Comparison of ENCODE assay signal across 9 mouse cellular contexts in genomic region chr13:34725800-34726476, GRCm38 (mm10). TPM values are rescaled to one million over a fixed set of nuclear protein-coding genes. Genes with fewer than 3 reads are reported as not detected.
DNase-seq lines count a peak whose midpoint lies in the region; ATAC-seq lines count a peak whose summit lies in the region.
"Had no signal": no experiment of that assay in that cellular context is flagged by ENCODE, and none has a peak within 500 bp of the region (broad histone marks: within the 10 kb centered on the region; RNA-seq: fewer than 3 reads in every experiment).

No protein-coding gene starts in this region.

- intact Hi-C loops in left cerebral cortex, postnatal 10 days (cut with DNase I): no loop called here

- peak overlapping the region; percentile 73 for H3K27ac ChIP-seq in hindbrain, embryonic 16.5 days (ENCODE audit: low read depth, low read length)
- peak overlapping the region; percentile 27; the same call in 1 of the 2 replicates for H3K27ac ChIP-seq in midbrain, embryonic 14.5 days (replicated peaks; ENCODE audit: low read depth, low read length)

- peak; percentile 85 for ATAC-seq in hindbrain, embryonic 16.5 days
- no peak for ATAC-seq in midbrain, embryonic 14.5 days (ENCODE audit: low FRiP score, low TSS enrichment)

- peak overlapping the region; percentile 52 for H3K4me2 ChIP-seq in hindbrain, embryonic 16.5 days (ENCODE audit: low read length)
- 0 out of 2 replicates have a peak overlapping the region, but pooled peaks have one; percentile 19 for H3K4me2 ChIP-seq in midbrain, embryonic 14.5 days (ENCODE audit: low read length)

- peak; percentile 74 for DNase-seq in adrenal gland, postnatal 14 days
- peak; percentile 88 to 90 for DNase-seq in cerebellum, postnatal 10 days
- peak; percentile 83 for DNase-seq in gastrocnemius, postnatal 25 days
- peak; percentile 25 to 79 for DNase-seq in left cerebral cortex, postnatal 10 days (ENCODE audit: extremely low spot score in 1 of 2, low spot score in 2 of 2)
- peak; percentile 49 for DNase-seq in midbrain, embryonic 14.5 days
- DNase-seq in urinary bladder, adult 2 months (ENCODE audit: low spot score): peak; percentile 35
- DNase-seq in thymus, postnatal 36 days: no peak

- 29% methylated on average over 9 of the region's 9 CpGs for WGBS in hindbrain, embryonic 16.5 days
- WGBS in midbrain, embryonic 14.5 days: 48% methylated on average over 9 of the region's 9 CpGs

- peak overlapping the region; percentile 25; the same call in 1 of the 2 replicates for H3K4me3 ChIP-seq in hindbrain, embryonic 16.5 days (ENCODE audit: low read length)
- no peak overlapping the region for H3K4me3 ChIP-seq in midbrain, embryonic 14.5 days (replicated peaks; ENCODE audit: low read depth, low read length)

- H3K9ac ChIP-seq in hindbrain, embryonic 16.5 days (ENCODE audit: low read depth, low read length): 0 out of 2 replicates have a peak overlapping the region, but pooled peaks have one; percentile 27
- no peak overlapping the region for H3K9ac ChIP-seq in midbrain, embryonic 14.5 days (replicated peaks; ENCODE audit: low read length)

- H3K4me1 ChIP-seq in hindbrain, embryonic 16.5 days (ENCODE audit: control insufficient read depth, insufficient read depth, low read depth, low read length): peaks cover 7% of the 10 kb centered on the region
- H3K4me1 ChIP-seq in midbrain, embryonic 14.5 days (ENCODE audit: control insufficient read depth, insufficient read depth, low read length): 0 out of 2 replicates have a peak, but pooled peaks cover 7% of the 10 kb centered on the region

- no peaks in the 10 kb centered on the region for H3K27me3 ChIP-seq in hindbrain, embryonic 16.5 days (replicated peaks; ENCODE audit: control insufficient read depth, insufficient read depth, low read length)
- H3K27me3 ChIP-seq in midbrain, embryonic 14.5 days (ENCODE audit: control insufficient read depth, insufficient read depth, low read length): no peaks in the 10 kb centered on the region

- H3K36me3 ChIP-seq in hindbrain, embryonic 16.5 days (ENCODE audit: control insufficient read depth, insufficient read depth, low read length): no peaks in the 10 kb centered on the region
- no peaks in the 10 kb centered on the region for H3K36me3 ChIP-seq in midbrain, embryonic 14.5 days (ENCODE audit: control insufficient read depth, insufficient read depth, low read length)

- H3K9me3 ChIP-seq in hindbrain, embryonic 16.5 days (ENCODE audit: control insufficient read depth, low read length): no peaks in the 10 kb centered on the region; the same call in 1 of the 2 replicates
- H3K9me3 ChIP-seq in midbrain, embryonic 14.5 days (ENCODE audit: control insufficient read depth, low read length): no peaks in the 10 kb centered on the region

RNA-seq across cellular contexts. Expression of gene Fam50b, which starts 8.7 kb away (rescaled TPM):
- total RNA-seq in adrenal gland, postnatal 14 days (2021): not detected in 2 replicates
- total RNA-seq in gastrocnemius, postnatal 25 days (2021): not detected
- not detected in 2 replicates for polyA plus RNA-seq in hindbrain, embryonic 16.5 days (2015; fragmentation: Nextera tagmentation; extraction: Ambion mirVana)
- total RNA-seq in left cerebral cortex, postnatal 10 days (2021): not detected
- polyA plus RNA-seq in midbrain, embryonic 14.5 days (2014; fragmentation: Nextera tagmentation; extraction: Ambion mirVana): not detected in 2 replicates
- polyA plus RNA-seq in urinary bladder, adult 2 months (2012; rRNA removed): 0.07 and 0.12 TPM in 2 replicates
- polyA plus RNA-seq: cortical plate, adult 2 months had no signal

Comparison
In these comparisons a context has a peak if more than half of its experiments do, and no peak if none do; other contexts are left out.
1. DNase-seq: peak in adrenal gland, postnatal 14 days (single experiment), cerebellum, postnatal 10 days (2 of 2), gastrocnemius, postnatal 25 days (single experiment), left cerebral cortex, postnatal 10 days (2 of 2), midbrain, embryonic 14.5 days (single experiment) and urinary bladder, adult 2 months (single experiment); none in thymus, postnatal 36 days (0 of 2).